Mouse (Mus musculus) gonadal fat pad, adult 2 months (tissue): ENCODE measurements at regions not wholly inside any gene's neighbourhood (a gene's known extent, or its start where the extent isn't known, plus 50 kb on each side); places are given as distances from the start of the nearest gene placed in this dataset.
A peak's percentile ranks its signal among the peaks of the same experiment; 100 is the strongest.

Experiments used
- DNase-seq: peaks from one replicate; pipeline ENCODE4 v3.0.0-alpha.2; 2012; ENCODE audit warnings: low read depth

- no peak for DNase-seq
Observed at GRCm38 (mm10) chr13:15283065-15283464, 180.0 kb upstream of the Gli3 start.

- no peak for DNase-seq
Observed at GRCm38 (mm10) chr13:15298457-15298856, 164.6 kb upstream of the Gli3 start.

GRCm38 (mm10) chr13:15325413-15325812, 137.6 kb upstream of the Gli3 start:
- DNase-seq = peak; percentile 19

GRCm38 (mm10) chr13:15326146-15326545, 136.9 kb upstream of the Gli3 start:
- DNase-seq = no peak

- no peak for DNase-seq
Observed at GRCm38 (mm10) chr13:15329561-15329960, 133.5 kb upstream of the Gli3 start.

GRCm38 (mm10) chr13:15343474-15343873, 119.6 kb upstream of the Gli3 start:
- DNase-seq = no peak

- DNase-seq = no peak
Observed at GRCm38 (mm10) chr13:15346866-15347265, 116.2 kb upstream of the Gli3 start.

GRCm38 (mm10) chr13:15366437-15366836, 96.6 kb upstream of the Gli3 start:
- DNase-seq = no peak

GRCm38 (mm10) chr13:15380081-15380480, 83.0 kb upstream of the Gli3 start:
- DNase-seq = no peak

- no peak for DNase-seq
Observed at GRCm38 (mm10) chr13:15395249-15395648, 67.8 kb upstream of the Gli3 start.

GRCm38 (mm10) chr13:15395694-15396093, 67.3 kb upstream of the Gli3 start:
- DNase-seq = no peak

- DNase-seq = no peak
Observed at GRCm38 (mm10) chr13:15398677-15399076, 64.4 kb upstream of the Gli3 start.
